Mouse (Mus musculus): ENCODE measurements around the gene Tssk3.

Tssk3 gene

DNA sequence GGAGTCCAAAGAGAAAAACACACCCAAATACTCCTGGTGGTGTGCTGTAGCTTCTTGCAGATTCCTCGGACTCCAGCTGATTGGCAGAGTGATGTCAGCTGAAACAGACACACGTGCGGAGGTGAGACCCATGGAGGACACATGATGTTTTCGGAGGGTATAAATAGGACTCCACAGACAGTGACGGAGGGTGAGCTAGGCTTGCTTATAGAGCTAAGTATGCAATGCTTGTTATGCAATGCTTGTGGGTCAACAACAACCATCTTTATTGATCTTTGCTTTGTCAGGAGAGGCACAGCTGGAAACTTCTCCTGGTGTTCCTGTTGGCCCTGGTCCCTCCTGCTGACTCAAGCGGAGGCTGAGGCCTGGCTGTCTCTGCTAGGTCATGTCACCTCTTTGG lies 42.1 kb downstream of the Tssk3 start:
- no peak for DNase-seq (ENCODE audit: low spot score in 2 of 2)

DNA sequence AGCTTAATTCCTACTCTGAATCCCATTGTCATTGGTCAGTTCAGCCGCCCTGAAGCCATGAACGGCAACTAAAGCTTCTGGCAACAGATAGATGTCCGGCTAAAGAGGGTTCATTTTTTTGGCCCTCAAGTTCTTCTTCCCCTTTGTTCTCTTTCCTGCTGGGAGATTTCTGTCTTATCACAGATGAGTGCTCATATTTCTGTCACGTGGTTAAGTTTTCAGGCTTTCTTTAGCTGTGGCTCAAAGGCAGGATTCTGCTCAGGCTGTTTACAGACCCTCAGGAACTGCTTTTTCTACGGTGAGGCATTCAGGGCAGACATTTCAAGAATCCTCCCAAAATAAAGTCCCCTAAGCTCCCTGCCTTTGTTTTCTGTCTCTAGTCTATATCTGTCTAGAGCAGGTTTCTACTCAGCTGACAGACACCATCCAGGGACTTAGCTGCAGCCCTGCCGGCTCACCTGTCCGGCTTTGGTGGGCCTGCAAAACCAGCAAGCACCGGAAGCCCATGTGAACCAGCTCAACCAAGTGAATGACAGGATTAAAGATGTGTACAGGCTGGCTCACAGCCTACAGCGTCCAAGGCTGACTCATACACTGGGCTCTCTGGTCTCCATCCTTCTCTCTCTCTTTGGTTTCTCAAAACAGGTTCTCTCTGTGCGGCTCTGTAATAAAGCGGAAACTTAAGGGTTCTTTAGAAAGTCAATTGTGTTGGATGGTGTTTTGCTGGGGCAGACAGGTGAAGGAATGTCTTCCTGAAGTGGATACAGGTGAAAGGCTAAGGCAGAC lies 42.9 kb downstream of the Tssk3 start:
- DNase-seq (ENCODE audit: low spot score in 2 of 2), result no peak

DNA sequence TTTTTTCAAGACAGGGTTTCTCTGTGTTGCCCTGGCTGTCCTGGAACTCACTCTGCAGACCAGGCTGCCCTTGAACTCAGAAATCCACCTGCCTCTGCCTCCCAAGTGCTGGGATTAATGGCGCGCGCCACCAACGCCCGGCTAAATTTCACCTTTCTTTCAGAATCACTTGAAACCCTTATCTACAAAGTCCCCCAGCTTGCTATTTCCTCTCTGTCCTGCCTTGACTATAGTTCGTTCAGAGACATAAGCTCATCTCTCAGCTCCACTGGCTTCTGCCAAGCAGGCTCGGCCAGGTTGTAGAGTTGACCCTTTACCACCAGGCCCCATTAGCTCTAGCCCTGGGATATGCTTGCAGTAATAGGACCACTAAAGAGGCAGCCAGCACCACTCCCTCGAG lies 43.5 kb downstream of the Tssk3 start:
- no peak for DNase-seq (ENCODE audit: low spot score in 2 of 2)

DNA sequence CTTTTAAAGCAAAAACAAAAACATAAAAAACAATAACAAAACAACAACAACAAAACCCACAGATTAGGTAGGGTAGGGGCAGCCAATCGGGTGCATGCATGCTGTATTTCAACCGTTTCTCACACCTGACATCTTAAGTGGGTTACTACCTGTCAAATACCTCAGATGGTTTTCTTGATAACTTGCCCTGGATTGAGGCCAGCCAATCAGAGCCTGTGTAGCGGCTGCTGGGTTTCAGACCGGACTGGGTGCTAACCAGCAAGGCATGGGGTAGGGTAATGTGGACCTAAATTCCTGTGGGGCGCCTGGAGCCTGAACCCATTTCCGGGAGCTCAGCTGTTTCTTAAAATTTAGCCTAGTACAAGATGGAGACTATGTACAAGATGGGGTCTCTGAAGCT lies 49.7 kb downstream of the Tssk3 start:
- no peak for DNase-seq (ENCODE audit: low spot score in 2 of 2)

DNA sequence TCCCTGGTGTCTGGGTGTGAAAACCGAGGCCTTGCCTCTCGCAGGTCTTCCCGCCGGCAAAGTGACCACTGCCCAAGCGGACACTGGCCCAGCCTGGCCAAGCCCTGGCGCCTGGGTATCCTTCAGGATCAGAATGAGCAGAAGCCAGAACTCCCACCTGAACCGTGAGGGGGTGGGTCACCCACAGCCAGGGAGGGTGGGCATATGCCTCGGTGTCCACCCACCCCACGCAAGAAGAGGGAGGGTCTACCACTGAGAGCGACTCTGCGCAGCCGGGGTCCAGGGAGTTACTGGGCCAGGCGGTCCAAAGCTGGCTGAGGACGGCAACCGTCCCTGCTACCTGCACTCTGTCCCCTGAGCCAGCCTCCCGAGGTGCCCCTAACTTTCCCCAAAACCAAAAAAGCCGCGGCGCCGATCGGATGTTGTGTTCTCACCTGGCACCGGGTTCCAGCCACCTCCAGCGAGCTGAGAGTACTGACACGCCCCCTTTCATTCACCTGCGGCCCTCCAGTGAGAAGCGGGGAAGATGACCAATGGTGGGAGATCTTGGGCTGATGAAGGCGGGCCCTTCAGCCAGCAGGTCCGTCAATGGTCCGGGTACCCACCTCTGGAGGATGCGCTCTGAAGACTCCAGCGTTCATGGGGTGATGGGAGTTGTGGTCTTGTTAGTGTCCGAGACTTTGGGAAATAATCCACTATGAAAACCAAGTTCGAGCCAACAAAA lies 50.3 kb downstream of the Tssk3 start, which contains the start of gene Zbtb8b:
Gene Zbtb8b, minus strand, starts transcription at position 514 of the 724 bp plus-strand sequence.
- DNase-seq (ENCODE audit: low spot score in 2 of 2), result no peak

All from spleen, postnatal 4 days (tissue).